Mouse (Mus musculus): Measurements from ENCODE around the gene Eif2b1.

GRCm38 (mm10) chr5:124571068-124571467, 7.9 kb downstream of the Eif2b1 start:
- TF ChIP-seq CTCF (conservative IDR thresholded peaks at IDR 0.05; ENCODE audit: low read length), result no peak
- no peak for TF ChIP-seq NANOG (IDR thresholded peaks at IDR 0.05; ENCODE audit: borderline replicate concordance, low read length)
